Mouse (Mus musculus) embryonic facial prominence, embryonic 14.5 days (tissue): Measurements from ENCODE around the gene Eid2. TPM values are rescaled to one million over a fixed set of nuclear protein-coding genes. Genes with fewer than 3 reads are reported as not detected.
A peak's percentile ranks its signal among the peaks of the same experiment; 100 is the strongest.
"Not testable (repeated sequence)": the region's sequence is repeated elsewhere in the genome, so short reads cannot be mapped to it uniquely, and the experiment has no call there.

Experiments
- ATAC-seq: fragments of 200-750 bp; cut with Nextera tagmentation; 2 replicates; pipeline ENCODE4 v1.8.0; 2017; ENCODE audit warnings: low read depth, moderate number of reproducible peaks, moderate TSS enrichment
- DNase-seq: peaks from one replicate; pipeline ENCODE4 v3.0.0-alpha.2; 2015; ENCODE audit warnings: low spot score
- H3K27ac ChIP-seq: fragments of 300-500 bp; sonication (generic); replicated peaks from 2 replicates; pipeline ENCODE4 v1.5.1; 2014; ENCODE audit warnings: low read depth, mild to moderate bottlenecking, low read length, moderate library complexity
- H3K27me3 ChIP-seq: fragments of 300-500 bp; sonication (generic); replicated peaks from 2 replicates; pipeline ENCODE4 v1.6.1; 2014; ENCODE audit warnings: low read length; ENCODE audit not compliant: control insufficient read depth, insufficient read depth
- H3K36me3 ChIP-seq: fragments of 300-500 bp; sonication (generic); 2 replicates; pipeline ENCODE4 v1.6.1; 2014; ENCODE audit warnings: low read length, mixed read lengths; ENCODE audit not compliant: control insufficient read depth, insufficient read depth
- H3K4me1 ChIP-seq: fragments of 300-500 bp; sonication (generic); 2 replicates; pipeline ENCODE4 v1.6.1; 2014; ENCODE audit warnings: antibody characterized with exemption, low read length; ENCODE audit not compliant: control insufficient read depth, insufficient read depth
- H3K4me2 ChIP-seq: fragments of 300-500 bp; sonication (generic); 2 replicates; pipeline ENCODE4 v1.6.1; 2014; ENCODE audit warnings: low read depth, mild to moderate bottlenecking, low read length, moderate library complexity, mixed read lengths
- H3K4me3 ChIP-seq: fragments of 300-500 bp; sonication (generic); 2 replicates; pipeline ENCODE4 v1.5.1; 2014; ENCODE audit warnings: low read depth, mild to moderate bottlenecking, low read length
- H3K9ac ChIP-seq: fragments of 300-500 bp; sonication (generic); 2 replicates; pipeline ENCODE4 v1.6.1; 2014; ENCODE audit warnings: low read depth, mild to moderate bottlenecking, low read length, moderate library complexity, mixed read lengths
- H3K9me3 ChIP-seq: fragments of 300-500 bp; sonication (generic); 2 replicates; pipeline ENCODE4 v1.6.1; 2016; ENCODE audit warnings: low read length; ENCODE audit not compliant: control insufficient read depth
- WGBS: fragments of 180-500 bp; shearing (Covaris S2); extraction: QIAGEN DNeasy Blood & Tissue Kit; methylation state at CpG from one replicate; pipeline ENCODE4 v1.1.7; 2014; 5-methylcytosine and 5-hydroxymethylcytosine counted together
- polyA plus RNA-seq: library from polyadenylated mRNA; unstranded; fragments of >200 nt; fragmentation: Nextera tagmentation; extraction: Ambion mirVana; gene quantifications from 2 replicates; pipeline ENCODE4 v1.2.1, GENCODE M21; 2014

Eid2 gene
- polyA plus RNA-seq, result 4.9 and 6.3 TPM in 2 replicates

DNA sequence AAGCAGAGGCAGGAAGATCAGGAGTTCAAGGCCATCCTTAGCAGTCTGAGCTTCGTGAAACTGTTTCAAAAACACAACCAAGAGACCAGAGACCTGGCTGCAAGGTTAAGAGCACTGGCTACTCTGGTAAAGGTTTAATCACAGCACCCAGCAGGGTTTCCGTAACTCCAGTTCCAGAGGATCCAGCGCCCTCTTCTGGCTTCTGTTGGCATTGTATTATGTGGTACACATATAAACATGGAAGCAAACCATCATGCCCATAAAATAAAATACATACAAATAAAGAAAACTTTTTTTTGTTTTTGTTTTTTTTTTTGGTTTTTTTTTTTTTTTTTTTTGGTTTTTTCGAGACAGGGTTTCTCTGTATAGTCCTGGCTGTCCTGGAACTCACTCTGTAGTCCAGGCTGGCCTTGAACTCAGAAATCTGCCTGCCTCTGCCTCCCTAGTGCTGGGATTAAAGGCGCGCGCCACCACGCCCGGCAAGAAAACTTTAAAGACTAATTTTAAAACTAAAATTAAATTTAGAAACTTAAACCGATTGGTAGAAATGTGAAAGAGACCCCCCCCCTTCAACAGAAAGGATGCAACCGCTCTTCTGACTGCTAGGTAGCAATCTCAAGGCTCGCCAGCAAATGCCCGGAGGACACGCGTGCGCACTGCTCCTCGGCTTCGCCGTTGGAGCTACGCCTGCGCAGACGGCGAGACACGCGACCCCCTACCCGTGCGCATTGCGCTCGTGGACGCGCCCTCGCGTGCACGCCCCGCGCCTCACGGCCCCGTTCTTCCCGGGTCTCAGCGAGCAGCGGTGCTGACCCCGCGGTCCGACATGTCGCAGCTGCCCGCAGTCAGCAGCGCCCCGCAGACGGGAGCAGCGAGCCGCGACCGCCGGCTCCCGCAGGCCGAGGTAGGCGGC, at the start of gene Eid2:
TSS of gene Eid2 (plus strand) at position 753 of the 913 bp plus-strand sequence.
- peak within 1 kb of the TSS; percentile 81 for H3K4me3 ChIP-seq
- ATAC-seq (peak; percentile 94), DNase-seq (peak; percentile 96)
- no peaks in the 10 kb centered on the region for H3K27me3 ChIP-seq
- 11% methylated on average over 25 of the region's 57 CpGs for WGBS
- H3K27ac ChIP-seq, result peak within 1 kb of the TSS; percentile 90
- peak within 1 kb of the TSS; percentile 70 for H3K4me2 ChIP-seq
- H3K9ac ChIP-seq, result peak within 1 kb of the TSS; percentile 96
- H3K36me3 ChIP-seq, result peaks cover 18% of the 10 kb centered on the region
- no peaks in the 10 kb centered on the region for H3K4me1 ChIP-seq
- no peaks in the 10 kb centered on the region for H3K9me3 ChIP-seq

DNA sequence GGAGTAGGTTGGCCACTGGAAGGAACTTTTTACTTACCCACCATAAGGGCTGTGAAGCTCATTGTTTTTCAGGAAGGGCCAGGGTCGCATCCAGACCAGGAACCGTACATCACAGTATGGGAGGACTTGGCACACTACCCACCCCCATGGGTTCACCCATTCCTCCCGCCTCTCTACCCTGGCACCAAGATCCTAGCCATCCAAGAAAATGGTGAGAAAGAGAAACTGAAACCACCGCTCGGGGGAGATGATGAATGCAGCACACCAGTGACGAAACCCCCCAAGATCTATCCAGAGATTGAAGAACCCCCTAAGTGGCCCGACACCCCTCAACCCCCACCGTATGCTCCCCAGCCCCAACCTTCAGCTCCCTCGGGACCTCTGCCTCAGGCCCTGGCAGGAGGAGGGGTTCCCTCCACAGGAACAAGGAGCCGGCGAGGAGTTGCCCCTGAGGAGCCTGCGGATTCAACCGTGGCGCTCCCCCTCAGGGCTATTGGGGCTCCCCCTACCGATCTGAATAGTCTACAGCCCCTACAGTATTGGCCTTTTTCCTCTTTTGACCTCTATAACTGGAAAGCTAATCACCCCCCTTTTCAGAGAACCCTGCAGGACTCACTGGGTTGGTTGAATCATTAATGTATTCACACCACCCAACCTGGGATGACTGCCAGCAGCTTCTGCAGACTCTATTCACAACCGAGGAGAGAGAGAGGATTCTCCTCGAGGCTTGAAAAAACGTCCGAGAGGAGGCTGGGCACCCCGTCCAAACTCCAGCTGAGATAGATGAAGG, 48.5 kb upstream of the Eid2 start:
- H3K4me1 ChIP-seq, H3K4me3 ChIP-seq, H3K27me3 ChIP-seq, H3K4me2 ChIP-seq, H3K36me3 ChIP-seq, H3K27ac ChIP-seq, H3K9me3 ChIP-seq, H3K9ac ChIP-seq, ATAC-seq, DNase-seq: not testable (repeated sequence)
- 88% methylated on average over 19 of the region's 20 CpGs for WGBS

DNA sequence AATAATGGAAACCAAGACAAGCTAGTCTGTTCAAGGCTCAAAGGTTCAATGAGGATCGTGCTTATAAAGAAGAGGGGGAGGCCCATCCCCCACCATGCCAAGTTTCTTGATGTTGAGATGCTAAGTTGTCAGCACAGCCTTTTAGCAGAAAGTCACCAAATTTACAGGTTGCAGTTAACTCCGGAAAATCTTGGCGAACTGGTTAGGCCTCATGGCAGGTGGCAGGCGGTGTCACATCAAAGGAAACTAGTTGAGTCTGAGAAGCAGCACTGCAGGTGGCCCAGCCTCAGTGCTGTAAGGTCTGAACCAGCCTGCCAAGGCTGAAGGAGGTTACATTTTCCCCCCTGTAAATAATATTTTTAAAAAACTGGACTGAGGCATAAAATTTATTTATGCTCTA, 40.8 kb upstream of the Eid2 start:
- H3K4me1 ChIP-seq, H3K27ac ChIP-seq, DNase-seq, H3K9ac ChIP-seq, H3K36me3 ChIP-seq, H3K27me3 ChIP-seq, H3K4me2 ChIP-seq, H3K4me3 ChIP-seq, ATAC-seq, H3K9me3 ChIP-seq: not testable (repeated sequence)
- WGBS, result 81% methylated on average over 4 of the region's 4 CpGs

- not testable (repeated sequence) for H3K9me3 ChIP-seq, H3K4me1 ChIP-seq, H3K27ac ChIP-seq, ATAC-seq, DNase-seq, H3K9ac ChIP-seq, H3K4me3 ChIP-seq, H3K4me2 ChIP-seq, H3K27me3 ChIP-seq, H3K36me3 ChIP-seq
- WGBS, result 88% methylated on average over 4 of the region's 4 CpGs
Measured at GRCm38 (mm10) chr7:28227421-28227820, 40.3 kb upstream of the Eid2 start.

GRCm38 (mm10) chr7:28243943-28244342, 23.7 kb upstream of the Eid2 start:
- not testable (repeated sequence) for H3K27me3 ChIP-seq, H3K9ac ChIP-seq, H3K36me3 ChIP-seq, H3K4me1 ChIP-seq, ATAC-seq, H3K4me2 ChIP-seq, H3K4me3 ChIP-seq, H3K27ac ChIP-seq, H3K9me3 ChIP-seq, DNase-seq
- 63% methylated on average over 2 of the region's 2 CpGs for WGBS

DNA sequence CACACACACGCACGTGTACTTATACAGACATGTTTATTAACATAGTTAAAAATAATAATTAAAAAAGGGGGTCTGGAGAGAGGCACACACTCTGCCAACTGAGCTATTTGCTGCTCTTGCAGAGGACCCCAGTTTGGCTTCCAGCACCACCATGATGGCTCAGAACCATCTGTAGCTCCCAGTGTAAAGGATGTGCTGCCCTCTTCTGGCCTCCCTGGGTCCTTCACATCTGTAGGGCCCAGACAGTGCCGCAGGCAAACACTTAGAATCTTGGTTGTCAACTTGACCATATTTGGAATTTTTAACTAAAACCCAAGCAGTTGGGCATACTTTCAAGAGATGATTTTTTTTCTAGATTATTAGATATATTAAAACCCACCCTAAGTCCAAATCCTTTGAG, 18.7 kb upstream of the Eid2 start:
- no peak overlapping the region for H3K9ac ChIP-seq
- ATAC-seq, result no peak
- H3K27ac ChIP-seq, result no peak overlapping the region
- no peak overlapping the region for H3K4me3 ChIP-seq
- no peaks in the 10 kb centered on the region for H3K36me3 ChIP-seq
- WGBS, result 92% methylated on average over 3 of the region's 3 CpGs
- H3K4me2 ChIP-seq, result no peak overlapping the region
- no peaks in the 10 kb centered on the region for H3K4me1 ChIP-seq
- H3K27me3 ChIP-seq, result no peaks in the 10 kb centered on the region
- no peaks in the 10 kb centered on the region for H3K9me3 ChIP-seq
- DNase-seq, result no peak

DNA sequence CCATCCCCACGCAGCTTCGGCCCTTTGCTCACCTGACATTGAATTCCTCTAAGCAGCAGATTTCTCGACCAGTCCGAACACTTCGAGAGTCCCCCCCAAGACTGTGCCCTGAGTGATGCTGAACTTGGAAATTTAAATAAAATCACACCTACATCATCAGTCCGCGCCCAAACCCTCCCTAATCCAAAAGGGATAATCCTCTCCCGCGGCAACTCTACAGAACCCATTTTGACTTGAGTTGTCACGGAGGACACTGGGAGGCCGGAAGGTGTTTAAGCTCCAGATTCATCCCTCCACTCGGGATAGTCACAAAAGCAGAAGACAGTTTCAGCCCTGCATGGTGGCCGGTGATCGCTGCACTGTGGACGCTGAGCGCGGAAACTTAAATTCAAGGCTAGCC, 15.7 kb upstream of the Eid2 start:
- Histone ChIP-seq H3K4me3 (no peak overlapping the region), H3K36me3 (no peaks in the 10 kb centered on the region), H3K27me3 (no peaks in the 10 kb centered on the region), H3K4me2 (no peak overlapping the region), H3K9me3 (peaks cover 5% of the 10 kb centered on the region; the same call in 1 of the 2 replicates), H3K27ac (no peak overlapping the region), H3K4me1 (no peaks in the 10 kb centered on the region), H3K9ac (no peak overlapping the region)
- ATAC-seq, result no peak
- DNase-seq, result no peak
- 89% methylated on average over 17 of the region's 17 CpGs for WGBS

- ATAC-seq, result no peak
- no peak overlapping the region for H3K4me3 ChIP-seq
- no peak overlapping the region for H3K4me2 ChIP-seq
- DNase-seq, result no peak
- H3K9ac ChIP-seq, result no peak overlapping the region
- WGBS, result 94% methylated on average over 6 of the region's 6 CpGs
- H3K27ac ChIP-seq, result no peak overlapping the region
- H3K27me3 ChIP-seq, result no peaks in the 10 kb centered on the region
- peaks cover 5% of the 10 kb centered on the region; the same call in 1 of the 2 replicates for H3K9me3 ChIP-seq
- H3K36me3 ChIP-seq, result no peaks in the 10 kb centered on the region
- no peaks in the 10 kb centered on the region for H3K4me1 ChIP-seq
Measured at GRCm38 (mm10) chr7:28254591-28254990, 13.1 kb upstream of the Eid2 start.
